Mouse (Mus musculus): ENCODE results near the gene Ghsr.

GRCm38 (mm10) chr3:27389923-27390322 lies 18.8 kb downstream of the Ghsr start:
- TF ChIP-seq POLR2A (IDR thresholded peaks at IDR 0.05; ENCODE audit: low read depth, low read length): no peak
- TF ChIP-seq TCF12 (IDR thresholded peaks at IDR 0.05; ENCODE audit: low read depth, low read length): no peak
- TF ChIP-seq CTCF (conservative IDR thresholded peaks at IDR 0.05 in 1 of 2, IDR thresholded peaks at IDR 0.05 in 1 of 2; ENCODE audit: low read depth in 2 of 2, low read length in 2 of 2): no peak
- no peak for TF ChIP-seq ZNF384 (IDR thresholded peaks at IDR 0.05; ENCODE audit: low read depth, low read length)
- TF ChIP-seq EP300 (IDR thresholded peaks at IDR 0.05; ENCODE audit: low read length): peak; percentile 51; the same call in 1 of the 2 replicates
- TF ChIP-seq RAD21 (IDR thresholded peaks at IDR 0.05; ENCODE audit: low read depth, low read length): no peak
- TF ChIP-seq SIN3A (IDR thresholded peaks at IDR 0.05; ENCODE audit: low read length): no peak

Data from CH12.LX (cell line).